Mouse (Mus musculus): Measurements from ENCODE around the gene Cant1. TPM values are rescaled to one million over a fixed set of nuclear protein-coding genes. Genes with fewer than 3 reads are reported as not detected.
A peak's percentile ranks its signal among the peaks of the same experiment; 100 is the strongest.
"Not testable (repeated sequence)": the region's sequence is repeated elsewhere in the genome, so short reads cannot be mapped to it uniquely, and the experiment has no call there.

Cant1 gene
- polyA plus RNA-seq, 1 experiment from 2014 or later = 33.4 TPM

- H3K36me3 ChIP-seq = peaks cover 37% of the 10 kb centered on the region
- H3K9ac ChIP-seq = no peak overlapping the region
- no peak for ATAC-seq (ENCODE audit: insufficient number of reproducible peaks, insufficient read depth, low FRiP score, low TSS enrichment)
- H3K27ac ChIP-seq = no peak overlapping the region
- H3K4me2 ChIP-seq (replicated peaks) = no peak overlapping the region
- 93% methylated on average over 8 of the region's 8 CpGs for WGBS
- H3K4me1 ChIP-seq = peaks cover 18% of the 10 kb centered on the region; the same call in 1 of the 2 replicates
- no peak overlapping the region for H3K4me3 ChIP-seq
- no peaks in the 10 kb centered on the region for H3K9me3 ChIP-seq
- H3K27me3 ChIP-seq = no peaks in the 10 kb centered on the region
These were observed 13.6 kb downstream of the Cant1 start for GRCm38 (mm10) chr11:118405311-118405710.

DNA sequence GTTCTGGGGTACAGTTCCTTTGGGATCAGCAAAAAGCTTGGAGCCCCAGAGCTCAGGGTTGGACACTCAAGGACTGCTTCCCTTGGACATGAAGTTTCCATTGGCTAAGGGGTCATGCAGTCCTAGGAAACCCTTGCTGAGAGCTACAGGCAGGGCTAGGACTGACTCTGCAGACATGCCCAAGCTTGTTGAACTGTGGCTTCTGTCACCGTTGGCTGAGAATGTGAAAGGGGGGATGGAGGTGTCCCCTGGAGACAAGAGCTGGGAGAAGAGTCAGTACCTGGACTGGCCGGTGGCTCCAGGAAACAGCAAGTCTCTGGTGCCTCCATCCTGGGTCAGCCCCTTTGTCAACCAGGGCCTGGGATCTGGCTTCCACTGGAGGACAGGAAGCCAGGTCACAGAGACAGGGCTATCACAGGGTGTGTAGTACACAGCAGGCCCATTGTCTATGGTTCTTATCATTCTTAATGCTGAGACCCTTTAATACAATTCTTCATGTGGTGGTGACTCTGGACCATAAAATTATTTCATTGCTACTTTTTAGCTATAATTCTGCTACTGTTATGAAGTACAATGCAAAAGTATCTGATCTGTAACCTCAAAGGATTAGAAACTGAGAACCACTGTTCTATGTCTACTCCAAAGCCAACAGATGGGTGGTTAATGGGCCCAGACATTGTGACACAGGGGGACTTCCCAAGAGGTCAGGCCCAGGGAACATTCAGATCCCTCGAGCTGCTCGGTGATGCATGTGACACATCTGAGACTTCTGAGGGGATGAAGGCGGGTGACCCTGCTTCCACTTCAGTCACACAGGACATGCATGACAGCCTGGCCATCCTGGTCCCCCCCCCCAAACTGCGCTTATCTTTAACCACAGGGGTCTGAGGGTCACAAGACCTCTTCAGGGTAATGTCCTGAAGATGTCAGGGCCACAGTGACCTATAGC, 14.7 kb downstream of the Cant1 start:
- no peak for ATAC-seq (ENCODE audit: insufficient number of reproducible peaks, insufficient read depth, low FRiP score, low TSS enrichment)
- peaks cover 21% of the 10 kb centered on the region; the same call in 1 of the 2 replicates for H3K4me1 ChIP-seq
- H3K9ac ChIP-seq = no peak overlapping the region
- peaks cover 31% of the 10 kb centered on the region for H3K36me3 ChIP-seq
- no peak overlapping the region for H3K27ac ChIP-seq
- H3K4me2 ChIP-seq (replicated peaks) = no peak overlapping the region
- H3K4me3 ChIP-seq = no peak overlapping the region
- 76% methylated on average over 6 of the region's 6 CpGs for WGBS
- no peaks in the 10 kb centered on the region for H3K9me3 ChIP-seq
- H3K27me3 ChIP-seq = no peaks in the 10 kb centered on the region

DNA sequence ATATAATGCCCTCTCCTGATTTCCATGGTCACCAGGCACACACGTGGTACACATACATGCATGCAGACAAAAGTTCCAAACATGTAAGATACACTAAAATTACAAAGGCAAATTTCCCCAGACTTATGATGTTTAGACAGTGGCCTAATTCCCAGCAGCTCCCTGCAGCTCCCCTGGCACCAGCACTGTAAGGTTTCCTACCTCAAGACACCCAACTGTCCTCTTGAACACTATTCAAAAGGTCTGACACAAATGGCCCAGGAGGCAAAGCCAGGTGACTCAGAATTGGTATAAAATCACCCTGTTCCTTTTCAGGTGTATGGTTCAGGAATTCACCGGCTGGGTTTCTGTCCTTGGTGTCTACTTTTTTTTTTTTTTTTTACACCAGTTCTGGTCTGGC, 15.7 kb downstream of the Cant1 start:
- H3K27ac ChIP-seq = no peak overlapping the region
- H3K27me3 ChIP-seq = no peaks in the 10 kb centered on the region
- WGBS = 87% methylated on average over 2 of the region's 2 CpGs
- H3K9ac ChIP-seq = no peak overlapping the region
- H3K4me3 ChIP-seq = no peak overlapping the region
- ATAC-seq (ENCODE audit: insufficient number of reproducible peaks, insufficient read depth, low FRiP score, low TSS enrichment) = no peak
- H3K4me2 ChIP-seq (replicated peaks) = no peak overlapping the region
- H3K36me3 ChIP-seq = peaks cover 29% of the 10 kb centered on the region
- H3K9me3 ChIP-seq = no peaks in the 10 kb centered on the region
- H3K4me1 ChIP-seq = peaks cover 21% of the 10 kb centered on the region; the same call in 1 of the 2 replicates

DNA sequence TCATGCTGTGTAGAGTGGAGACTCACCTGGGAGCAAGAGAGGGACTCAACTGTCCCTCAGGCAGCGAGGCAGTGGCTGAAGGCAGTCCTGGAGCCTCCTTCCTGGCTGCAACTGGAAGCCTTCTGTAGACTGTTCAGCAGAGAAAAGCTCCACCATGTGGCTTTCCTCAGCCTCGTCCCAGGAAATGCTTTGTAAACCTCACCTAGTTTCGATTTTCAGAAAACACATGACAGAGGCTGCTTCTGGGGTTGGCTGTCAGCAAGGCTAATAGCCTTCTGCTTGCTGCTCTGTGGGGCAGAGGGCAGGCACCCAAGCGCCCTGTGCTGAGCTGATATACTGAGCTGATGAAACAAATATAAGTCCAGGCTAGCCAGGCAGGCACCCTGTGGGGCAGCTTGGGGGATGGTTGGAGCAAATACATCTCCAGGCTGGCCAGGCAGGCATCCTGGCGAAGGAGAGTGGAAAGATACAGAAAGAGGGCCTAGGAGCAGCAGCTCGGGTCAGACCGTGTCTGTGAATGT, 17.1 kb downstream of the Cant1 start, which contains the start of gene Lgals3bp:
Gene Lgals3bp (minus strand): TSS at position 333 of the 521 bp plus-strand sequence.
- H3K9me3 ChIP-seq = no peaks in the 10 kb centered on the region
- peak within 1 kb of the TSS; percentile 24; the same call in 1 of the 2 replicates for H3K27ac ChIP-seq
- H3K9ac ChIP-seq = no peak within 1 kb of the TSS; the same call in 1 of the 2 replicates
- no peak within 1 kb of the TSS for H3K4me2 ChIP-seq (replicated peaks)
- no peak within 1 kb of the TSS for H3K4me3 ChIP-seq
- no peaks in the 10 kb centered on the region for H3K27me3 ChIP-seq
- peak; percentile 59; the same call in 1 of the 2 replicates for ATAC-seq (ENCODE audit: insufficient number of reproducible peaks, insufficient read depth, low FRiP score, low TSS enrichment)
- H3K36me3 ChIP-seq = peaks cover 15% of the 10 kb centered on the region
- peaks cover 21% of the 10 kb centered on the region; the same call in 1 of the 2 replicates for H3K4me1 ChIP-seq
- 40% methylated on average over 7 of the region's 7 CpGs for WGBS

DNA sequence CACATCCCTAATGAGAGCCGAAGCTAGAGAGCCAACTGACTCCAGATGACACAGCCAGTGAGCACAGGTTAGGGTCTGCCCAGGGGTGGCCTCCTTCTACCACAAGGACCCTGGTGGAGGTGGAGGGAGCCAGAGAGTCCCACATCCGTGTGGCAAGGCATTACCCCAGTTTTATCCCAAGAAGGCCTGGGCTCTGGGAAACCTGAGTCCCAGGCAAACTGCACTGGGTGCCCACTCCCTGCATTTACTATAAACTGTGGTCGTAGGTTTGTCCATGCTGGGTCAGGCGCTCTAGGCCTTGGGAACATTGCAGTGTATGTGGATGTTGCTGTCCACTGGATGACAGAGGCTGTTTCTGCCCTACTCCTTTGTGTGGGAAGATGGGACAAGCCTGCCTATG, 17.7 kb downstream of the Cant1 start:
- H3K9me3 ChIP-seq = no peaks in the 10 kb centered on the region
- peak overlapping the region; percentile 24; the same call in 1 of the 2 replicates for H3K27ac ChIP-seq
- H3K4me3 ChIP-seq = no peak overlapping the region
- H3K4me1 ChIP-seq = peaks cover 21% of the 10 kb centered on the region; the same call in 1 of the 2 replicates
- H3K4me2 ChIP-seq (replicated peaks) = no peak overlapping the region
- H3K9ac ChIP-seq = no peak overlapping the region
- H3K36me3 ChIP-seq = peaks cover 9% of the 10 kb centered on the region
- ATAC-seq (ENCODE audit: insufficient number of reproducible peaks, insufficient read depth, low FRiP score, low TSS enrichment) = no peak
- H3K27me3 ChIP-seq = no peaks in the 10 kb centered on the region
- WGBS = 83% methylated on average over 4 of the region's 4 CpGs

DNA sequence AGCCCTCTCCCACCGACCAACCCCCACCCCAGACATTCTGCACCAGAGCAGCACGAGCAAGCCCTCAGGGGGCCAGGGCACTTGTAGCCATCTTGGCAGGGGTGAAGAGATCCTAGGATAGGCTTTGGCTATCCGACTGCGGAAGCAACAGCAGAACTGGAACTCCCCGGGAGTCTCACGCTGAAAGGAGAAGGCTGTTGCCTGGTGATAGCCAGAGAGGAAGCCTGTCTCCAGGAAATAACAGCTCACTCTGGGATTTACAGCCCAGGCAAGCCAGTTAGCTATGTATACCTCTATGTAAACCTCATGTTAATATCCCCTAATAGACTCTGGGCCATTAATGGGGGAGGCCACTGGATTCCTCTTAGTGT, 18.3 kb downstream of the Cant1 start:
- Histone ChIP-seq H3K4me2 (replicated peaks) (no peak overlapping the region), H3K36me3 (peaks cover 3% of the 10 kb centered on the region), H3K4me3 (no peak overlapping the region), H3K27me3 (no peaks in the 10 kb centered on the region), H3K27ac (0 out of 2 replicates have a peak overlapping the region, but pooled peaks have one; percentile 12), H3K9me3 (no peaks in the 10 kb centered on the region; the same call in 1 of the 2 replicates), H3K9ac (no peak overlapping the region), H3K4me1 (peaks cover 21% of the 10 kb centered on the region; the same call in 1 of the 2 replicates)
- no peak for ATAC-seq (ENCODE audit: insufficient number of reproducible peaks, insufficient read depth, low FRiP score, low TSS enrichment)
- 34% methylated on average over 6 of the region's 6 CpGs for WGBS

GRCm38 (mm10) chr11:118399891-118400565, 18.9 kb downstream of the Cant1 start:
- H3K9me3 ChIP-seq = no peaks in the 10 kb centered on the region; the same call in 1 of the 2 replicates
- H3K27me3 ChIP-seq = no peaks in the 10 kb centered on the region
- no peaks in the 10 kb centered on the region for H3K36me3 ChIP-seq
- no peak overlapping the region for H3K4me2 ChIP-seq (replicated peaks)
- peaks cover 21% of the 10 kb centered on the region; the same call in 1 of the 2 replicates for H3K4me1 ChIP-seq
- WGBS = 60% methylated on average over 5 of the region's 5 CpGs
- no peak overlapping the region for H3K4me3 ChIP-seq
- H3K27ac ChIP-seq = 0 out of 2 replicates have a peak overlapping the region, but pooled peaks have one; percentile 12
- no peak for ATAC-seq (ENCODE audit: insufficient number of reproducible peaks, insufficient read depth, low FRiP score, low TSS enrichment)
- no peak overlapping the region for H3K9ac ChIP-seq

GRCm38 (mm10) chr11:118397806-118398530, 20.9 kb downstream of the Cant1 start:
- no peak overlapping the region for H3K4me3 ChIP-seq
- H3K27me3 ChIP-seq = no peaks in the 10 kb centered on the region
- no peak overlapping the region for H3K9ac ChIP-seq
- no peak overlapping the region for H3K27ac ChIP-seq
- no peak overlapping the region for H3K4me2 ChIP-seq (replicated peaks)
- 94% methylated on average over 26 of the region's 26 CpGs for WGBS
- no peak for ATAC-seq (ENCODE audit: insufficient number of reproducible peaks, insufficient read depth, low FRiP score, low TSS enrichment)
- no peaks in the 10 kb centered on the region; the same call in 1 of the 2 replicates for H3K9me3 ChIP-seq
- H3K4me1 ChIP-seq = peaks cover 26% of the 10 kb centered on the region; the same call in 1 of the 2 replicates
- no peaks in the 10 kb centered on the region for H3K36me3 ChIP-seq

- H3K36me3 ChIP-seq = no peaks in the 10 kb centered on the region
- ATAC-seq (ENCODE audit: insufficient number of reproducible peaks, insufficient read depth, low FRiP score, low TSS enrichment) = no peak
- no peak overlapping the region for H3K9ac ChIP-seq
- no peak overlapping the region for H3K4me3 ChIP-seq
- H3K9me3 ChIP-seq = no peaks in the 10 kb centered on the region; the same call in 1 of the 2 replicates
- no peaks in the 10 kb centered on the region for H3K27me3 ChIP-seq
- 0 out of 2 replicates have a peak, but pooled peaks cover 5% of the 10 kb centered on the region for H3K4me1 ChIP-seq
- H3K4me2 ChIP-seq (replicated peaks) = no peak overlapping the region
- 0 out of 2 replicates have a peak overlapping the region, but pooled peaks have one; percentile 23 for H3K27ac ChIP-seq
- WGBS = 56% methylated on average over 6 of the region's 6 CpGs
These were observed 24.3 kb downstream of the Cant1 start for GRCm38 (mm10) chr11:118394538-118394937.

GRCm38 (mm10) chr11:118393991-118394390, 24.9 kb downstream of the Cant1 start:
- H3K9me3 ChIP-seq = no peaks in the 10 kb centered on the region; the same call in 1 of the 2 replicates
- WGBS = 73% methylated on average over 3 of the region's 5 CpGs
- H3K4me3 ChIP-seq = no peak overlapping the region
- no peak overlapping the region for H3K27ac ChIP-seq
- no peak for ATAC-seq (ENCODE audit: insufficient number of reproducible peaks, insufficient read depth, low FRiP score, low TSS enrichment)
- H3K9ac ChIP-seq = no peak overlapping the region
- no peaks in the 10 kb centered on the region for H3K36me3 ChIP-seq
- H3K4me1 ChIP-seq = 0 out of 2 replicates have a peak, but pooled peaks cover 5% of the 10 kb centered on the region
- no peaks in the 10 kb centered on the region for H3K27me3 ChIP-seq
- no peak overlapping the region for H3K4me2 ChIP-seq (replicated peaks)

DNA sequence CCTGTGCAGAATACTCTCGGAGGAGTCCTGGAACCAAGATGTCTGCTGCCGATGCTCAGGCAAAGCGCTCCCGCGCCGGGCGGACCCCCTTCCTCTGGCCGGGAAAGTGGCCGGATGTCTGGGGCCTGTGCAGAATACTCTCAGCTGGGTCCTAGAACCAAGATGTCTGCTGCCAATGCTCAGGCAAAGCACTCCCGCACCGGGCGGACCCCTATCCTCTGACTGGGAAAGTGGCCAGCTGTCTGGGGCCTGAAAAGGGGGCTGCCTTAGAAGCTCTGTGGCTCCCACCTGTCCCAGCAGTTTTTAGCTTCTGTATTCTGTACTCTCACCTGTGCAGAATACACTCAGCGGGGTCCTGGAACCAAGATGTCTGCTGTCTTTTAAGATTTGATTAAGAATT, 31.1 kb downstream of the Cant1 start:
- not testable (repeated sequence) for H3K4me3 ChIP-seq; H3K27me3 ChIP-seq; H3K4me1 ChIP-seq; H3K9me3 ChIP-seq; H3K4me2 ChIP-seq (replicated peaks); H3K36me3 ChIP-seq; H3K27ac ChIP-seq; ATAC-seq (ENCODE audit: insufficient number of reproducible peaks, insufficient read depth, low FRiP score, low TSS enrichment); H3K9ac ChIP-seq
- WGBS = 92% methylated on average over 13 of the region's 13 CpGs

Measured in embryonic facial prominence, embryonic 12.5 days (tissue).